Mouse (Mus musculus) G1E (cell line): ENCODE measurements around the gene Fgfr2.

Source experiments
- CTCF ChIP-seq: IDR thresholded peaks from 2 replicates; pipeline ENCODE4 v1.5.1; 2012; ENCODE audit warnings: low read depth, low read length, inconsistent platforms, mixed read lengths
- TAL1 ChIP-seq: conservative IDR thresholded peaks from 2 replicates; pipeline ENCODE4 v1.6.1; 2012; ENCODE audit warnings: low read depth, low read length, inconsistent platforms, mixed read lengths

DNA sequence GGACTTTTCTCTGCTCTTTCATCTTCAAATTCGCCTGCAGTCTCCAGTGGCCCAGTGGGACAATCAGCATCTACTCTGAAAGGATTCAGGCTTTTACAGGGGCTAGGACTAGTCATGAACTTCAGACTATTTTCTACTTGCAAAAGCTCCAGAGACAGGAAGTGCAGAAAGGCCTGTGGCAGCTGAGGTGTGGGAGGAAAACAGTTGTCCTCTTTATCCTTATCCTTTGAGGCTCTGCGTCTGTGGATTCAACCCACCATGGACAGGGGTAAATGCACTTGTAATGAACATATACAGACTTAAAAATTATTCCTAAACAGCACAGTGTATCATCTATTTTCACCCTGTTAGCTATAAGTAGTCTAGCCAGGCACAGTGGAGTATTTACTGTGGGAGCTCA, 2518.8 kb downstream of the Fgfr2 start:
- no peak for TF ChIP-seq CTCF
- no peak for TF ChIP-seq TAL1
